8 mouse cellular contexts compared by ENCODE assay signal in the genomic region with DNA sequence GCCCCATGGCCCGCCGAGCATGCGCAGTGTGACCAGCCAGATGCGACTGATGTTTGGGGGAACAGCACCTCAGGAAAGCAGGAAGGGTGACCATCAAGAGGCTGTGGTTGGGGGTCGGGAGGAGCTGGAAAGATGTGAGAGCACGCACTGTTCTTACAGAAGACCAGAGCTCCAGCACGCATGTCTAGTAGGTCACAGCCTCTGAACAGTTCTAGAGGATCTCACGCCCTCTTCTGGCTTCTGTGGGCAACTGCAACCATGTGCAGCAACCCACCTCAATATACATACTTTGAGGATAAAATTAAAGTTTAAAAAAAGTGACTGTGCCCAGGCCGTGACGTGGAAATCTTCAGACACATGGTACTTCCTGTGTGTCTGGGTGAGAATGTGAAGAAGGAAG. TPM values are rescaled to one million over a fixed set of nuclear protein-coding genes. Genes with fewer than 3 reads are reported as not detected.
DNase-seq lines count a peak whose midpoint lies in the region.

No protein-coding gene starts in this region.

- peak; percentile 49 for DNase-seq in adrenal gland, postnatal 10 days
- DNase-seq in adrenal gland, postnatal 4 days (ENCODE audit: low spot score in 2 of 2): no peak
- peak; percentile 37 to 50 for DNase-seq in layer of hippocampus, postnatal 10 days (ENCODE audit: low spot score in 2 of 2)
- DNase-seq in layer of hippocampus, postnatal 25 days (ENCODE audit: extremely low spot score in 1 of 2, low spot score in 1 of 2): no peak
- peak; percentile 17 for DNase-seq in c-Kit-positive CD71-positive TER-119-positive erythroid progenitor cells, embryonic 14.5 days (ENCODE audit: low spot score)
- peak; percentile 53 for DNase-seq in lung, postnatal 14 days
- no peak for DNase-seq in adrenal gland, adult 2 months
- no peak for DNase-seq in spleen, postnatal 14 days (ENCODE audit: low spot score in 2 of 2)

RNA-seq across cellular contexts. Expression of a gene that starts 25.3 kb away (rescaled TPM):
- total RNA-seq in adrenal gland, postnatal 10 days (2021): 10 to 100 TPM; 21.7 to 22.2 TPM
- 10 to 100 TPM; 19.1 to 19.2 TPM for total RNA-seq in adrenal gland, postnatal 4 days (2021)
- 10 to 100 TPM; 40.4 to 43.8 TPM for total RNA-seq in layer of hippocampus, postnatal 10 days (2021)
- total RNA-seq in layer of hippocampus, postnatal 25 days (2021): 10 to 100 TPM; 40.2 to 44.9 TPM
- total RNA-seq in adrenal gland, adult 2 months (2021): 10 to 100 TPM; 15.8 to 23.2 TPM
- 4.7 and 5.4 TPM in 2 replicates for polyA plus RNA-seq in adrenal gland, adult 2 months (2012; rRNA removed)

RNA-seq across cellular contexts. Expression of a gene that starts 40.2 kb away (rescaled TPM):
- total RNA-seq in adrenal gland, postnatal 10 days (2021): under 1 TPM; 0.12 to 0.30 TPM
- 1 to 10 TPM in 1 of 2 experiments, under 1 TPM in 1; 0.17 to 1.7 TPM for total RNA-seq in adrenal gland, postnatal 4 days (2021)
- 1 to 10 TPM in 1 of 2 experiments, under 1 TPM in 1; 0.56 to 5.3 TPM for total RNA-seq in layer of hippocampus, postnatal 10 days (2021)
- 1 to 10 TPM; 1.2 TPM for total RNA-seq in layer of hippocampus, postnatal 25 days (2021)
- total RNA-seq in adrenal gland, adult 2 months (2021): under 1 TPM in 1 of 2 experiments, not detected in 1; 0.55 TPM
- 0.08 and 0.21 TPM in 2 replicates for polyA plus RNA-seq in adrenal gland, adult 2 months (2012; rRNA removed)

Comparison
In these comparisons a context has a peak if more than half of its experiments do, and no peak if none do; other contexts are left out.
1. DNase-seq: peak in adrenal gland, postnatal 10 days (single experiment), layer of hippocampus, postnatal 10 days (2 of 2), c-Kit-positive CD71-positive TER-119-positive erythroid progenitor cells, embryonic 14.5 days (single experiment) and lung, postnatal 14 days (single experiment); none in adrenal gland, postnatal 4 days (0 of 2), layer of hippocampus, postnatal 25 days (0 of 2), adrenal gland, adult 2 months (single experiment) and spleen, postnatal 14 days (0 of 2).